Mouse (Mus musculus) liver, embryonic 14.5 days (tissue): ENCODE data around the gene Zp1.

Experiments used
- CTCF ChIP-seq: IDR thresholded peaks from 2 replicates; pipeline ENCODE4 v1.5.1; 2016; ENCODE audit warnings: antibody characterized with exemption, low read depth, control low read depth
- EP300 ChIP-seq: IDR thresholded peaks from 2 replicates; pipeline ENCODE4 v1.6.1; 2016; ENCODE audit warnings: antibody characterized with exemption, low read depth

GRCm38 (mm10) chr19:10937110-10937563, 16.7 kb upstream of the Zp1 start, which contains the start of gene Ptgdr2:
- no peak; the same call in 1 of the 2 replicates for TF ChIP-seq EP300
- TF ChIP-seq CTCF: no peak
